Mouse (Mus musculus): Measurements from ENCODE around the gene Arhgef39.
"Not testable (repeated sequence)": the region's sequence is repeated elsewhere in the genome, so short reads cannot be mapped to it uniquely, and the experiment has no call there.

The Arhgef39 gene

DNA sequence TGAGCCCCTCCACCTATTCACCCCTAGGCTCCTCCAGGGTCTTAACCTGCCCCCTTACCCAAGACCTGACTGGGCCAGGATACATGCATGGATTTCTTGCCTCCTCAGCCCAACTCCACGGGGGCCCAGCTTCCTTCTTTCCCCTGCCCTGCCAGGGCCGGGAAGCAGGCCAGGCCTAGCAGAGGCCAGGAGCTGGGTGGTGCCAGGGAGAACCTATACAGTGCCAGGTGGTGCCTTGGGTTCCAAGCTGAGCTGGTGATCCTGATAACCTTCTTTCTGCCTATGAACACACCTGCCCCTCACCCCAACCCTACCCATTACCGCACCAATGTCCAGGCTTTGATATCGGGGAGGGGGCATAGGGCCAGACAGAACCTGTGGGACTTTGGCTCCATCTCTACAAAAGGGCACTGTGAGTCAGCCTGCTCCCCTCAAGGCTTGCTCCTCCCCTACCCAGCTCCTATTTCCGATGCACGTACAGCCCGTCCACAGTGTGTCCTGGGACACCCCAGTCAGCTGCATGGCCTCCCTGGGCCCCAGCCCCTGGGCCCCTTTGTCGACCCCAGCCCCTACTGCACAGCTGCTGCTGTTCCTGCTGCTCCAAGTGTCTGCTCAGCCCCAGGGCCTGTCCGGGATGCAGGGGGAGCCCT lies 7.2 kb upstream of the Arhgef39 start, which contains the start of gene Car9:
Gene Car9 (plus strand): TSS at position 431 of the 650 bp plus-strand sequence.
- DNase-seq, result no peak

DNA sequence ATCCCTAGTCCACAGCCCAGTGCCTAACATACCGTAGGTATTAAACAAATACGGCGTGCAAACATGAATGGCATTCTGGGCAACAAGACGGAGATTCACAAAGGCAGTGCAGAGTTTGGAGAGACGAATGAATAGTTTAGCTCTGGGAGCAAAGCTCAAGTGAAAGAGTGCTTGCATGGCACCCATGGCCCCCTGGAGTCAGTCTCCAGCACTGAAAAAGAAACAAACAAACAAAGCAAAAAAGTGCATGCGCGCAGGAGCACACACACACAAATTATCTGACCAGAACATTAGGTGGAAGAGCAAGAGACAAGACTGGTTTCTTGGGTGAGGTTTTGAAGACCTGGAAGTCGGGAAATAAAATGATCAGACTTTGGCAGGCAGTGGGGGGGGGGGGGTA lies 6.6 kb upstream of the Arhgef39 start:
- DNase-seq, result no peak

- DNase-seq, result no peak
Measured at GRCm38 (mm10) chr4:43504269-43504668, 4.8 kb upstream of the Arhgef39 start.

DNA sequence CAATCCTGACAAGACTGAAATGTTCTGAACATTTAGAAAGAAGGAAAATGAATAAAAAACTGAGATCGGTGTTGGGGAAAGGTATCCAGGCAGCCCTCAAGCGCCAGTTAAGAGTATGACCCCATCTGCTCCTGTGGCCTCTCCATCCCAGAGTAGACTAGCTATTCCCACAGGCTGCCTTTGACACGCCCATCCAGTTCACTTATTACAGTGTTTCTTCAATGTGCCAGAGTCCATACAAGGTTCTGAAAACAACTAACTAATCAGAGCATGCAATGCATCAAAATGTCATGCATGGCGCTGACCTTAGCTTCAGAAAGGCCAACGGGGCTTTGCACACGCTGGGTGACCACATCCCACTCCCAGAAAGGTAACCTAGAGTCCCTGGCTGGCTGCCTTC lies 4.0 kb upstream of the Arhgef39 start:
- DNase-seq, result no peak

GRCm38 (mm10) chr4:43503041-43503440 lies 3.5 kb upstream of the Arhgef39 start:
- no peak for DNase-seq

- DNase-seq, result peak; percentile 63 to 66
Measured at GRCm38 (mm10) chr4:43498983-43499382, 512 bp downstream of the Arhgef39 start.

GRCm38 (mm10) chr4:43497946-43498345 lies 1.5 kb downstream of the Arhgef39 start:
- DNase-seq, result no peak

DNA sequence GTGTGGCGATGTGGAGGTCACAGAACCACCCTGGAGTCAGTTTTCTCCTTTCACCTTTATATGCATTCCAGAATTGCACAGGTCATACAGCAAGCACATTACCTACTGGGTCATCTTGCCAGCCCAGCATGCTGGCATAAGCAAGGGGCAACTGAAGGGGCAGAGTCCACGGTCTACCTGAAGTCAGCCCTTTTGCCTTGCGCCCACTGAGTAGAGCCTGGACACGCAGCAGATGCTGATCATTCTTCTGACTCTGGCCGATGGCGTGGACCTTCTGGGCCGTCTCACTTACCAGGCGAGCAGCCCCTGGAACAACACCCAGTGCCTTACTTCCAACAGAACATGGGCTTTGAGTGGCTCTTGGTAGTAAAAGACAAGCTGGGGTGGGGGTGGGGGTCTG lies 2.1 kb downstream of the Arhgef39 start:
- DNase-seq, result no peak

DNA sequence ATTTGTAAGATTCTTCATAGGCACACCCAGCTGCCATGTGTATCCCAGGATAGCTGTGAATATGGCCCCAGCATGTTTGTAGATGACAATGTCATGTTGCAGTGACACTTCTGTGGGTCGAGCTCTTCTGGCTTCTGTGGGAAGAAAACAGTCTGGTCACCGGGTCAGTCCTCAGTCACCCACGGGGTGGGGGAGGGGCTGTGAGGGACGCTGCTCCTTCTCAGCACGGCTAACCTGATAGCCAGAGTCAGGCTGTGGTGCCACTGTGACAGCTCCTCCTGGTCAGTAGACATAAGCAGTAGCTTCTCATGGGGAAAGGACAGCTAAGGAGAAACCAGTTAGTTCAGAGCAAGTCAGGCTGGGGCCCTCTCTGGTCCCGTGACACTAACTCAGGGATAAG lies 2.9 kb downstream of the Arhgef39 start:
- DNase-seq, result no peak

DNA sequence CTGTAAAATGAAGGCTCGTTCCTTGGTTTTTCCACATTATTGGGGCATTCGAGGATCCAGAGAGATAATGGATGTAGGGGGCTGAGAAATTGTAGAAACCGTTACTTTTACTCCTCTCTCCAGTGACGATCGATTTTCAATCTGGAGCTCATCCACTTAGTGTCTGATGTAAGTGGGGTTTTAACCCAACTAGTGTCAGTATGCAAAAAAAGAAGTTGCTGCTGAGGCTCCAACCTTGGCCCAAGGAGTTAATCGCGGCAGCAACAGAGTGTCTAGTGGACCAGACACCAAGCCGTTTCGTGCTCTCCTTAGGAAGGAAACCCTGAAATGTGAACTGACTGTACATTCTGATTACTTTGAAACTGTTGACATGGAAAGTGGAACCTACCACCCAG lies 5.7 kb downstream of the Arhgef39 start:
- DNase-seq, result no peak

DNA sequence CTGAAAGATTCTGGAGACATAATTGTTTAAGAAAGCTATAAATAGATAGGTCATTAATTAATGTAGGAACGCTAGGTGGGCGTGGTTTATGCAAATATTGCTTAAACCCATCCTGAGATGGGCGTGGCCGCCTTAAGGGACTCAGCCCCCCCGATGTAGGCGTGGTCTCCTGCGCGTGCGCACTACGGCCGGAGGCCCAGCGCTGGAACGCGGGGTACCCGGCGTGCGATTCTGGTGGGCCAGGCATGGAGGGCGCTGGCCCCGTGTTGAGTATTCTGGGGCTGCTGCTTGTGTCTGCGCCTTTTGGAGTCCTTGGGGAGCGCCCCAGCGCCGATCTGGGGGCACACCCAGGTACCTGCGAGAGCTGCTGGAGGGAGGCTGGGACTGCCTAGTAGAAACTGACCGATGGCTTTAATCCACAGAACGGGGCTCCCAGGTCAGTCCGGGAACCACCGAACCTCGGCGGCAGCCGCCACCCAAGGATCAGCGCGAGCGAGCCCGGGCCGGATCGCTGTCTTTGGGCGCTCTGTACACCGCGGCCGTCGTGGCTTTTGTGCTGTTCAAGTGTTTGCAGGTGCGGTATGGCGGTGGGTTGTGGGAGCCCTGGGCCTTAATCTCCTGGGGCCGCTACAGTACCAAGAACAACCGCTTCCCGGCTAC lies 6.2 kb downstream of the Arhgef39 start:
- DNase-seq, result peak; percentile 98 to 99

DNA sequence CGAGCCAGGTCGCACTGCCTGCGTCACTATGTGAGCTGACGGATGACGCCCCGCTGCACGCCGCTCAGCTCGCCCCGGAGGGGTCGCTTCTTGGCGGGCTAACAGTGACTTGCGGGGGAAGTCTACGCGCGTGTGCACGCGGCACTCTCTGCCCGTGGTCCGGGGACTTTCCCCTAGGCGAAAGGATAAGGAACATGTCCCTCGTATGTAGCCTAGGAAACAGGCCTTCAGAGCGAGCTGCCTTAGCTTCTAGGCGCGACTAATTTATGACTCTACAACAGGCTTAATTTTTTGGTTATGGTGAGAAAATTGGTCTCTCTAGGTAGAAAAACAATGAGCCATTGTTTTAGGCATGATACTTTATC lies 6.7 kb downstream of the Arhgef39 start, which contains the start of gene Ccdc107:
Gene Ccdc107 (plus strand): TSS at position 80 of the 365 bp plus-strand sequence.
- peak; percentile 87 to 95 for DNase-seq

DNA sequence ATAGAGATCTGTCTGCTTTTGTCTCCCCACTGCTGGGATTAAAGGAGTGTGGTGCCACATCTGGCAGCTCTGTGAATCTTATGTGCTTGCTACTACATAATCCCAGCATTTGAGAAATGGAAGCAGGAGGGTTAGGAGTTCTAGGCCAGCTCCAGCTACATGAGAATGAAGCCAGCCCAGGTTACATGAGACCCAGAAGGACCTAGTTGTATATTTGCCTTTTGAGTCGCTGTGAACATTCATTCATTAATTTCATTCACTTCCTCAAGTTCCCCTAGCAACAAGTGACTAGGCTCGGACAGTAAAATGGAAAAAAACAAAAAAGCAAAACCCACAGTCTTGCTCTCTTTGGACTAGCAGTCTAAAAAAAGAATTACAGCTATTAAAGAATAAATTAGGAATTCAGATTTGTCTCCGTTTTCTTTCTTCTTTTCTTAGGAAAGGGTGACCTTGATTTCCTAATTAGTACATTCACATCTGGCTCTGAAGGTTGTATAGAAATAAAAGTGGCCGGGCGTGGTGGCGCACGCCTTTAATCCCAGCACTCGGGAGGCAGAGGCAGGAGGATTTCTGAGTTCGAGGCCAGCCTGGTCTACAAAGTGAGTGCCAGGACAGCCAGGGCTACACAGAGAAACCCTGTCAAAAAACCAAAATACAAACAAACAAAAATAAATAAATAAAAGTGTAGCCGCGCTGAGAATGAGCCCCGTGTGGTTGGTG lies 7.2 kb downstream of the Arhgef39 start:
- no peak for DNase-seq

DNA sequence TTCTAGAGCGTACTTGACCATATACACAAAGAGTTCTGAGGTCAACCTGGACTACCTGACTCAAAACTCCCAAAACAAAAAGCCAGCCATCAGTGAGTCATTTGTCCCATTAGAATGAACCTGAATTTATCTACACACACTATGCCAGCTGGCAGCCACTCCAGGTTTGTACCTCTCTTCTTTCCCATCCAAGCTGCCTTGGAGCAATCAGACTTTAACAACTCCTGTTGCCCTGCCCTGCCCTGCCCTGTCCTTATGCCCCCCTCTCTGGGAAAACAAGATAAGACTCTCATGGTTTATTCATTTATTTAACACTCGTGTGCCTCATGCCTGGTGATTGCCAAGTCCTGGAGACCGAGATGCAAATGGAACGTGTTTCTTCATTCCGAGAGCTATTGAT lies 8.7 kb downstream of the Arhgef39 start:
- DNase-seq, result no peak

DNA sequence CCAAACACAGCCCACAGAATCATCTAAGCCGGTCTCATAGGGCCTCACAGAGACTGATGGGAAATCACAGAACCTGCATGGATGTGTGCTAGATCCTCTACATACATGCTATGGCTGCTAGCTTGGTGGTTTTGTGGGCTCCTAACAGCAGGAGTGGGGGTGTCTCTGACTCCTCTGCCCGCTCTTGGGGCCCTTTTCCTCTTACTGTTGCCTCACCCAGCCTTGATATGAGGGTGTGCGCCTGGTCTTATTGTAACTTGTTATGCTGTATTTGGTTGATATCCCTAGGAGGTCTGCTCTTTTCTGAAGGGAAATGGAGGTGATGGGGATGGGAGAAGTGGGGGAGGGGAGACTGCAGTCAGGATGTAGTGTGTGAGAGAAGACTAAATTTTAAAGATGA lies 9.9 kb downstream of the Arhgef39 start:
- no peak for DNase-seq

DNA sequence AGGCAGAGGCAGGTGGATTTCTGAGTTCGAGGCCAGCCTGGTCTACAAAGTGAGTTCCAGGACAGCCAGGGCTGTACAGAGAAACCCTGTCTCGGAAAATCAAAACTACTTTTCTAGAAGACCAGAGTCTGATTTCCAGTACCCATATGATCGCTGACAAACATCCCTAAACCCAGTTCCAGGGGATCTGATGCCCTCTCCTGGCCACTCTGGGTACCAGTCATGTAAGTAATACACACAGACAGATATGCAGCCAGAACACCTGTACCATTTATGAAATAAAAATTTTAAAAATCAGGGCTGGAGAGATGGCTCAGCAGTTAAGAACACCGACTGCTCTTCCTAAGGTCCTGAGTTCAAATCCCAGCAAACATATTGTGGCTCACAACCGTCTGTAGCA lies 13.8 kb downstream of the Arhgef39 start:
- not testable (repeated sequence) for DNase-seq

- peak; percentile 78 to 87 for DNase-seq
Measured at GRCm38 (mm10) chr4:43483535-43484091, 15.9 kb downstream of the Arhgef39 start, which contains the start of gene Sit1. Sit1 (minus strand) TSS chr4:43483734.

DNA sequence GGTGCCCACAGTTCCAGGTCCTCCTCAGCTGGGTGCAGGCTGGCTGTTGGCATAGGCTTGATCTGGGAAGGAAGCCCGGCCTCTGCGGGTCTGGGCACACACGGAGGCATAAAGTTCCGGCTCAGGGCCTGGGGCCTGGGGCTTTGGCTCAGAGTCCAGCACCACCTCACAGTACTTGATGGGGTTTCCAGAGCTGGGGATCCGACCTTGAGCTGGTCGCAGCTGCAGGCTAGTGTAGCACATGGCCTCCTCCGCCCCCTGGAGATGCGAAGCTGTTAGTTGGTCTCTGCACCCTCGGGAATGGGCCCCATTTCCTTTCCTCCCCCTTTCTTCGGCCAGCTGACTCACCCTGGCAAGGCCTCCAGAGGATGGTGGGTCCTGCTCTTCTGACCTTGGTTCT lies 16.9 kb downstream of the Arhgef39 start:
- DNase-seq, result peak; percentile 48 to 62

GRCm38 (mm10) chr4:43481894-43482456 lies 17.5 kb downstream of the Arhgef39 start:
- DNase-seq, result peak; percentile 67 to 71

GRCm38 (mm10) chr4:43480985-43481384 lies 18.5 kb downstream of the Arhgef39 start:
- no peak for DNase-seq

- peak; percentile 75 to 79 for DNase-seq
Measured at GRCm38 (mm10) chr4:43478906-43479832, 20.3 kb downstream of the Arhgef39 start.

DNA sequence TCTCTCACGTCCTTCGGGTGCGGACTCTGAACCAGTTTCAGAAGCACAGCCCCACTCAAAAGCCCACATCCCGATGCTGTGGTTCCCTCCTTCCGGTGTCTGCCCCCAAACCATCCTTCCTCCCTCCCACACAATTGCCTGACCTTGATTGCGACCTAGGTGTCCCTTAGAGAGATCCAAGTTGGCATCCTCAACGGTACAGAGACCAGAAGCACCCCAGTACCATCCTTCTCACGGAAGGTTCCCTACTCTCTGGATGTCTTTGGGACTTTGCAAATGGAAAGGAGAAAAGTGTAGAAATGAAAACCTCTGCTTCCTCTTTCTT lies 21.0 kb downstream of the Arhgef39 start:
- DNase-seq, result no peak

All from thymus, postnatal 36 days (tissue).